Mouse (Mus musculus) spleen, postnatal 4 days (tissue): Measurements from ENCODE around the gene Col15a1.

Source experiments
- DNase-seq, 2 experiments: peaks; one replicate each; pipeline ENCODE4 v3.0.0; 2022; ENCODE audit warnings: low spot score in 2 of 2

The Col15a1 gene

DNA sequence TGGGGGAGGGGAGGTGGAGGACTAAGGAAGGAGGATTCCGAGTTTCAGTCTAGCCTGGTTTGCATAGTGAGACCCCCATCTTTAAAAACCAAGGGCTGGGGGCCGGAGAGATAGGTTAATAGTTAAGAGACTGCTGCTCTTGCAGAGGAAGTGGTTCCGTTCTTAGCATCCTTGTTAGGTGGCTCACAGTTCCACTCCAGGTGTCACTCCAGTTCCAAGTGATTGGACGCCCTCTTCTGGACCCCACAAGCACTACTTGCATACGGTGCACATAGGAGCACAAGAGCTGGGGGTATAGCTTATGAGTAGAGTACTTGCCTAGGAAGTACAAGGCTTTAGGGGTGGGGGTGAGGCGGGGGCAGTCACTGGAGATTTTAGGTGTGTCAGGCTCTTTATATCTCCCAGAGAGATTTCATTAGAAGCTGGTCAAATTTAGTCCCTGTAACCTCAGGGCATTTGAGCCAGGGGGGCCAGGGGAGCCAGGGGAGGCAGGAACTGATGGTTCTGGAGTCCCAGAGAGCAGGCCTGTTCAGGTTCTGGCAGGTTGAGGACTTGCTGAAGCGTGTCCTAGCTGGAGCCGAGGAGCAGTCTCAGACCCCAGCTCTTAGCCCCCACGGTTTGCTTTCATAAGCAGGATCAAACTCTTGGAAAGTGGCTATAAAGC, 143.6 kb downstream of the Col15a1 start:
- DNase-seq: peak; percentile 63 to 68

DNA sequence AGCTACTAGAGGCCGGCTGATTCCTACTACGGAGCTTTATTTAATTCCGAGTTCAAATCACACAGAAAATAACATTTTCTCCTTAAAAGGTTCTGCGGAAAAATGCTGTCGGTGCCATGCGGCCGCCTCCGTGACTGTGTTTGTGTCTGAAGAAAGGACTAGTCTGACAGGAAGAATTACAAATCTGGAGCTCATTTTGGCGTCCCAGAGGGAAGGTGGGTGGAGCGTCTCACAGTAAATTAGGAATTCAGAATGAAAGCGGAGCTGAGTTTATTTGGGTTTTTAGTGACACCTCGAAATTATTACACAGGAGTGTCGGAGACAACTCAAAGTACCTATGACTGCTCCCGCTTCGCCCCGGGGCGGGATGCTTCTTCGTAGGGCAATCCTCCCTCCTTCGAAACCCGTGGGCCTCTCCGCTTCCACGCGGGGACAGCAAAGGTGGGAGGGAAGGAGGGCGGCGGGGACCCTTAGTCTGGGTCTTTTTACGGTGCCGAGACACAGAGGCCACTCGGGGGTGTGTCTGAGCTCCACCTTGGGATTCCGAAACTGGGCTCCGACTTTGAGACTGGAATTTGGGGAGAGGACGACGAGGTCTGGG, 144.2 kb downstream of the Col15a1 start:
- peak in 1 of 2 experiments; percentile 36 for DNase-seq

DNA sequence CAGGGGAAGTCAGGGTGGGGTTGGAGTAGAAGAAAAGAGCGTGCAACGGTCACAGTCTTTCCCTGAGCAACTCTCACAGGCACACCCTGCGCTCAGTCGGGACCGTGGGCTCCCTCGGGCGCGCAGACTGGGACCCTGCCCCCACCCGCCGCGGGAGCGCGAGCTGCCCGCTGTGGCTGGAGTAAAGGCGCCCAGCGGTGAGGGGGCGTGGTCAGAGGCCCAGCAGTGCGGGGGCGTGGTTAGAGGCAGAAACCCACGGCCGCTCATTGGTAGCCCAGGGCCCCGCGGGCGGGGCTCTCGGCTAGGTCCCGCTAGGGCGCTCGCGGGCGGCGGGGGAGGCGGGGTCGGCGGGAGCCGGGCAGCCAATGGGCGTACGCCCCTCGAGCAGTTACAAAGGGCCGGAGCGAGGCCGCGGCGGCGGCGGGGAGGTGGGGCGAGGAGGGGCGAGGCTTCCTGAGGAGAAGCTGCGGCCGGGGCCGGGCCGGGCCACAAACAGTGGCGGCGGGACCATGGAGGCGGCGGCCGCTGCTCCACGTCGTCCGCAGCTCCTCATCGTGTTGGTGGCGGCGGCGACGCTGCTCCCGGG, 144.9 kb downstream of the Col15a1 start, which contains the start of gene Tgfbr1:
Gene Tgfbr1 (plus strand): TSS at position 420 of the 586 bp plus-strand sequence.
- peak; percentile 99 for DNase-seq

DNA sequence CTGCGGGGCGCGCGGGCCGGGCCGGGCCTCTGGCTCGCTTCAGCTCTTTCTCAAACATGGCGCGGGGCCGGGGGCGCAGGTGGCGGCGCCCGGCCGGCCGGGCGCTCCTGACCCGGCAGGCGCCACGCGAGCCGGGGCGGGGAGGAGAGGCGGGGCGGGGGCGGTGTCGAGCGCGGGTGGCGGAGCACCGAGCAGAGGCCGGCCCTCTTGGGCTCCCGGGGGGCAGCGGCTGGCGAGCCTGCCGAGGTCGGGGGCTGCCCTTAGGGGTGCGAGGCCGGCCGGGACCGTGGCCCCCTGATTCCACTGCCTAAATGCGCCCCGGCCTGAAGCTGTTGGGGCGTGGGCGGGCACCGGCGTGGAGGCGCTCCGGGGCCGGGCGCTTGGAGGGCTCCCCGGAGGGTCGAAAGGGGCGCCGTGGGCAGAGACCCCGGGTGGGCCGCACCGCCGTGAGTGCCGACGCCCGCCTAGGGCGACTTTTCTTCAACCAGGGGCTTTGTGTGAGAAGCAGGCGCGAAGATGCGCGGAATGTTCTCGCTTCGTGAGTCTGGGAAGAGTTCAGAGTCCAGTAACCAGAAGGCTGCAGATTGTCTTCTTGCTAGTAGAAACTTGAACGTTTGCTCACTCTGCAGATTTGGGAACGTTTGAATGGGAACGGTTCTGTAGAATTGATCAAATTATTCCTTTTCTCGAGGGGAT, 145.6 kb downstream of the Col15a1 start:
- peak; percentile 64 to 85 for DNase-seq

DNA sequence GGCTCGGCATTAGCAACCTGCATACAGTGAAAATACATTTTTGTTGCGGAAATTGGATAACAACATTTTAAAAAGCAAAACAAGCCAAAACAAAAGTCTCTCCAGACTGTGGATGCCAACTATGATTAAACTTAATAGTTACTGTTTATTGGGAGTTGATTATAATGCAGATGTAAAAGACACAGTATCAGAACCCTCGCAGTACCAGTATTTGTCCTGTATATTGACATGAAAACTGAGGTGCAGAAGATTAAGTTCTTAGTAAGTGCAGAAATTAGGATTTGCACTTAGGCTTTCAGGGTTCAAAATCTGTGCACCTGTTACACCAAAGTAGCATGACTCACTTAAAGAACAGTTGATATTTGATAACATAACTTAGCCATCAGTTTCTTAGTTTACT, 146.3 kb downstream of the Col15a1 start:
- no peak for DNase-seq

DNA sequence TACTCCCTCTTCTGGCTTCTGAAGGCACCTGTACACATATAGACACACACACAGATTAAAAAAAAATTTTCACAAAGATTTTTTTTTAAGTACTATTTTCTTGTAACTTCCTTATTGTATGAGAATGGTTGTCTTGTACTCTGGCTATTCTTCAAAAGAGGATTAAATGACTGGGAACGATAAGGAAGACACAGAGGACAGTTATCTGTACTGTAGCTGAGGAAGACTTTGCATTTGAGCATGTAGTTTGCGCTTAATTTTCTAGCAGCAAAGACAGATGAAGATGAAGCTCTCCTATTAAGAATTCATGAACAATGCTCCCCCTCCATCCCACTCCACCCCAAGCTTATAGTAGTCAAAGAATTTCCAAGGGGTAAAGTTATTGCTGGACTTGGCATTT, 154.7 kb downstream of the Col15a1 start:
- DNase-seq: no peak
